Mouse (Mus musculus) liver, embryonic 11.5 days (tissue): ENCODE data around the gene Shc1. TPM values are rescaled to one million over a fixed set of nuclear protein-coding genes. Genes with fewer than 3 reads are reported as not detected.

Experiments
- ATAC-seq: fragments of 200-750 bp; cut with Nextera tagmentation; replicated peaks from 2 replicates; pipeline ENCODE4 v1.8.0; 2017; ENCODE audit warnings: moderate number of reproducible peaks, mild to moderate bottlenecking, moderate TSS enrichment, moderate library complexity; ENCODE audit not compliant: low FRiP score
- DNase-seq: peaks from one replicate; pipeline ENCODE4 v3.0.0-alpha.2; 2017; ENCODE audit warnings: low spot score
- H3K27ac ChIP-seq: fragments of 300-500 bp; sonication (generic); 2 replicates; pipeline ENCODE4 v1.5.1; 2014; ENCODE audit warnings: mild to moderate bottlenecking, low read depth, low read length, control low read depth
- H3K27me3 ChIP-seq: fragments of 300-500 bp; sonication (generic); replicated peaks from 2 replicates; pipeline ENCODE4 v1.6.1; 2014; ENCODE audit warnings: low read length, mixed read lengths; ENCODE audit not compliant: control insufficient read depth, insufficient read depth
- H3K36me3 ChIP-seq: fragments of 300-500 bp; sonication (generic); 2 replicates; pipeline ENCODE4 v1.6.1; 2014; ENCODE audit warnings: mild to moderate bottlenecking, low read length, moderate library complexity, mixed read lengths; ENCODE audit not compliant: control insufficient read depth, insufficient read depth
- H3K4me1 ChIP-seq: fragments of 300-500 bp; sonication (generic); replicated peaks from 2 replicates; pipeline ENCODE4 v1.6.1; 2014; ENCODE audit warnings: low read length, mixed read lengths; ENCODE audit not compliant: control insufficient read depth, insufficient read depth
- H3K4me2 ChIP-seq: fragments of 300-500 bp; sonication (generic); 2 replicates; pipeline ENCODE4 v1.6.1; 2014; ENCODE audit warnings: mild to moderate bottlenecking, control low read depth, moderate library complexity
- H3K4me3 ChIP-seq: fragments of 300-500 bp; sonication (generic); 2 replicates; pipeline ENCODE4 v1.5.1; 2014; ENCODE audit warnings: low read depth, low read length, control low read depth
- H3K9ac ChIP-seq: fragments of 300-500 bp; sonication (generic); 2 replicates; pipeline ENCODE4 v1.6.1; 2014; ENCODE audit warnings: low read depth, low read length, control low read depth
- H3K9me3 ChIP-seq: fragments of 300-500 bp; sonication (generic); 2 replicates; pipeline ENCODE4 v1.6.1; 2016; ENCODE audit warnings: low read length, inconsistent platforms, mixed read lengths; ENCODE audit not compliant: control insufficient read depth
- WGBS: fragments of 180-500 bp; shearing (Covaris S2); extraction: QIAGEN DNeasy Blood & Tissue Kit; methylation state at CpG from one replicate; pipeline ENCODE4 v1.1.7; 2014; 5-methylcytosine and 5-hydroxymethylcytosine counted together
- polyA plus RNA-seq: library from polyadenylated mRNA; unstranded; fragments of >200 nt; fragmentation: Nextera tagmentation; extraction: Ambion mirVana; gene quantifications from 2 replicates; pipeline ENCODE4 v1.2.1, GENCODE M21; 2014

The Shc1 gene
- polyA plus RNA-seq, 1 experiment from 2014 or later: 75.6 TPM

- DNase-seq (peak; percentile 92), ATAC-seq (peak; percentile 88)
- no peaks in the 10 kb centered on the region for H3K36me3 ChIP-seq
- H3K27ac ChIP-seq: peak overlapping the region; percentile 77
- H3K27me3 ChIP-seq: no peaks in the 10 kb centered on the region
- H3K9ac ChIP-seq: peak overlapping the region; percentile 79
- no peaks in the 10 kb centered on the region for H3K9me3 ChIP-seq
- under 1% methylated on average over 35 of the region's 36 CpGs for WGBS
- peak overlapping the region; percentile 87 for H3K4me2 ChIP-seq
- H3K4me3 ChIP-seq: peak overlapping the region; percentile 77
- H3K4me1 ChIP-seq: peaks cover 15% of the 10 kb centered on the region
Observed at GRCm38 (mm10) chr3:89458965-89459807, 40.9 kb downstream of the Shc1 start.

DNA sequence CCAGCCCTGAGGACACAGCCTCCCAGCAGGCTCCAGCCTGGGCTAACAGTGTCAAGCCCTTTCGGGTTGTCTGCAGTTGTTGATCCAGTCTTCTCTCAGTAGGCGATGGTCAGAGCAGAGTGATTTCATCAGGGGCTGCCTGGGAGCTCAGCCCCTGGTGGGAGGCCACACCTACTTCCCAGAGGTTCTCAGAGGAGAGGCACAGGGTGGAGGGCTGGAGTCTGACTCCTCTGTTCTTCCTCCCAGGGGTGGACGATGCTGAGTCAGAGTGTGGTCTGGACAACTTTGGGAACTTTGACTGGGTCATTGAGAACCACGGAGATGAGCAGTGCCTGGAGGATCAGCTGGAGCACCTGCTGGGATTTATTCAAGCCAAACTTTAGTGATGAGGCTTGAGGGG, 50.0 kb downstream of the Shc1 start:
- no peak for ATAC-seq

GRCm38 (mm10) chr3:89472280-89472679, 54.0 kb downstream of the Shc1 start:
- Histone ChIP-seq H3K27ac (no peak overlapping the region), H3K4me2 (no peak overlapping the region), H3K36me3 (0 out of 2 replicates have a peak, but pooled peaks cover 5% of the 10 kb centered on the region), H3K9me3 (no peaks in the 10 kb centered on the region), H3K9ac (no peak overlapping the region), H3K27me3 (no peaks in the 10 kb centered on the region), H3K4me3 (no peak overlapping the region), H3K4me1 (no peaks in the 10 kb centered on the region; the same call in 1 of the 2 replicates)
- ATAC-seq (no peak), DNase-seq (no peak)
- 54% methylated on average over 7 of the region's 7 CpGs for WGBS

More for the DNA sequence above, 50.0 kb downstream of the Shc1 start:
- 59% methylated on average over 4 of the region's 4 CpGs for WGBS
- Histone ChIP-seq H3K9me3 (no peaks in the 10 kb centered on the region), H3K4me1 (no peaks in the 10 kb centered on the region; the same call in 1 of the 2 replicates), H3K9ac (no peak overlapping the region), H3K27ac (no peak overlapping the region), H3K27me3 (no peaks in the 10 kb centered on the region), H3K36me3 (0 out of 2 replicates have a peak, but pooled peaks cover 5% of the 10 kb centered on the region), H3K4me2 (no peak overlapping the region), H3K4me3 (no peak overlapping the region)
- DNase-seq: no peak

- WGBS: 55% methylated on average over 6 of the region's 6 CpGs
- Histone ChIP-seq H3K4me1 (no peaks in the 10 kb centered on the region), H3K27ac (no peak overlapping the region), H3K9me3 (no peaks in the 10 kb centered on the region), H3K9ac (no peak overlapping the region), H3K4me2 (no peak overlapping the region), H3K4me3 (no peak overlapping the region), H3K27me3 (no peaks in the 10 kb centered on the region), H3K36me3 (no peaks in the 10 kb centered on the region)
- ATAC-seq (no peak), DNase-seq (no peak)
Observed at GRCm38 (mm10) chr3:89473838-89474237, 55.6 kb downstream of the Shc1 start.

GRCm38 (mm10) chr3:89479055-89479454, 60.8 kb downstream of the Shc1 start:
- no peak for ATAC-seq
- WGBS: 72% methylated on average over 6 of the region's 6 CpGs

More at GRCm38 (mm10) chr3:89479055-89479454, 60.8 kb downstream of the Shc1 start:
- Histone ChIP-seq H3K4me1 (no peaks in the 10 kb centered on the region), H3K27me3 (no peaks in the 10 kb centered on the region), H3K9ac (no peak overlapping the region), H3K4me2 (no peak overlapping the region), H3K9me3 (no peaks in the 10 kb centered on the region), H3K36me3 (no peaks in the 10 kb centered on the region), H3K27ac (no peak overlapping the region), H3K4me3 (no peak overlapping the region)
- no peak for DNase-seq

Other genes starting within 250 kb of the Shc1 start
- gene Scamp3, start 241.0 kb upstream of the Shc1 start, polyA plus RNA-seq: 110 and 116 TPM in 2 replicates
- 12.7 and 13.5 TPM in 2 replicates for gene Fam189b, start 235.3 kb upstream of the Shc1 start, polyA plus RNA-seq
- 38.5 and 42.1 TPM in 2 replicates for gene Gba, start 215.5 kb upstream of the Shc1 start, polyA plus RNA-seq
- 3.2 and 5.9 TPM in 2 replicates for gene Thbs3, start 203.3 kb upstream of the Shc1 start, polyA plus RNA-seq
- 219 and 241 TPM in 2 replicates for gene Mtx1, start 191.4 kb upstream of the Shc1 start, polyA plus RNA-seq
- 0.30 and 0.62 TPM in 2 replicates for gene Muc1, start 189.4 kb upstream of the Shc1 start, polyA plus RNA-seq
- 246 and 251 TPM in 2 replicates for gene Krtcap2, start 172.5 kb upstream of the Shc1 start, polyA plus RNA-seq
- gene Trim46, start 172.1 kb upstream of the Shc1 start, polyA plus RNA-seq: 0.97 and 1.7 TPM in 2 replicates
- gene Dpm3, start 159.1 kb upstream of the Shc1 start, polyA plus RNA-seq: 106 and 118 TPM in 2 replicates
- gene Slc50a1, start 147.9 kb upstream of the Shc1 start, polyA plus RNA-seq: 25.3 and 31.5 TPM in 2 replicates
- gene Efna1, start 137.3 kb upstream of the Shc1 start, polyA plus RNA-seq: 11.4 and 11.8 TPM in 2 replicates
- 2.1 and 3.9 TPM in 2 replicates for gene Efna3, start 95.5 kb upstream of the Shc1 start, polyA plus RNA-seq
- 6.5 and 6.9 TPM in 2 replicates for gene Efna4, start 80.4 kb upstream of the Shc1 start, polyA plus RNA-seq
- 19.5 and 23.2 TPM in 2 replicates for gene Adam15, start 68.4 kb upstream of the Shc1 start, polyA plus RNA-seq
- 0.10 TPM in 1 of 2 replicates, not detected in the other for gene Dcst2, start 56.5 kb upstream of the Shc1 start, polyA plus RNA-seq
- not detected in 2 replicates for gene Dcst1, start 53.2 kb upstream of the Shc1 start, polyA plus RNA-seq
- 1.5 and 2.1 TPM in 2 replicates for gene Zbtb7b, start 23.7 kb upstream of the Shc1 start, polyA plus RNA-seq
- not detected in 2 replicates for gene Lenep, start 15.7 kb upstream of the Shc1 start, polyA plus RNA-seq
- 34.3 and 37.8 TPM in 2 replicates for gene Flad1, start 6.6 kb upstream of the Shc1 start, polyA plus RNA-seq
- 498 and 502 TPM in 2 replicates for gene Cks1b, start 60 bp upstream of the Shc1 start, polyA plus RNA-seq
- 35.5 and 37.7 TPM in 2 replicates for gene Pygo2, start 11.8 kb downstream of the Shc1 start, polyA plus RNA-seq
- 8.3 and 8.7 TPM in 2 replicates for gene Pbxip1, start 18.3 kb downstream of the Shc1 start, polyA plus RNA-seq
- gene Pmvk, start 36.1 kb downstream of the Shc1 start, polyA plus RNA-seq: 58.0 and 58.3 TPM in 2 replicates
- 0.19 and 0.45 TPM in 2 replicates for gene Kcnn3, start 101.7 kb downstream of the Shc1 start, polyA plus RNA-seq